Mouse (Mus musculus) urinary bladder, adult 2 months (tissue): ENCODE data around the gene Cops7a. TPM values are rescaled to one million over a fixed set of nuclear protein-coding genes. Genes with fewer than 3 reads are reported as not detected.

ENCODE experiments used
- DNase-seq: peaks from one replicate; pipeline ENCODE4 v3.0.0; 2022; ENCODE audit warnings: low spot score
- polyA plus RNA-seq: library from polyadenylated mRNA; depleted of rRNA; stranded (reverse); fragments of >200 nt; gene quantifications from 2 replicates; pipeline ENCODE4 v1.2.3, GENCODE M21; 2012

Cops7a gene
- polyA plus RNA-seq, 1 experiment: 183 TPM

- DNase-seq: no peak
Observed at GRCm38 (mm10) chr6:124959960-124960359, 5.4 kb downstream of the Cops7a start.

- no peak for DNase-seq
Observed at GRCm38 (mm10) chr6:124958127-124958526, 7.2 kb downstream of the Cops7a start.

GRCm38 (mm10) chr6:124955212-124955611 lies 10.1 kb downstream of the Cops7a start:
- DNase-seq: no peak

DNA sequence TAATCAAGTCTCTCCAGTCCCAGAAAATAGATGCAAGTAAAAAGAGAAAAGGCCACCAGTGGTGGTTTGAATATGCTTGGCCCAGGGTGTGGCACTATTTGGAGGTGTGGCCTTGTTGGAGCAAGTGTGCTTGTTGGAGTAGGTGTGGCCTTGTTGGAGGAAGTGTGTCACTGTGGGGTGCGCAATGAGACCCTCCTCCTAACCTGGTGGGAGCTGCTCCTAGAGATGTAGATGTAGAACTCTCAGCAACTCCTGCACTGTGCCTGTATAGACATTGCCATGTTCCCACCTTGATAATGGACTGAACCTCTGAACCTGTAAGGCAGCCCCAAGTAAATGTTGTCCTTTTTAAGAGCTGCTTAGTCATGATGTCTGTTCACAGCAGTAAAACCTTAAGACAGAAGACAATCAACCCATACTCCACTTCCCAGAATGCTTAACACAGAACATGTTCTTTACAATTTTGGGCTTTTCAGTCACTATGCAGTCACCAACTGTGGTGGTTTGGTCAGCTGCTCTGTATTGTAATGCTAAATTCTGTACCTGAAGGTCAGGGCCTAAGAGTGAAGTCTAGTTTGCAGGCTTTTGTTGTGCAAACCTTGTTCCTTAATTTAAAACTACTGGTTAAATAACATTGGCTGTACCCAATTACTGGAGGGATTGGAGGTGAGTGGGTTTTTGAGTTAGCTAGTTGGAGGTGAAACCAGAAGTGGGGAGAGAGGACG lies 11.2 kb downstream of the Cops7a start:
- DNase-seq: no peak

DNA sequence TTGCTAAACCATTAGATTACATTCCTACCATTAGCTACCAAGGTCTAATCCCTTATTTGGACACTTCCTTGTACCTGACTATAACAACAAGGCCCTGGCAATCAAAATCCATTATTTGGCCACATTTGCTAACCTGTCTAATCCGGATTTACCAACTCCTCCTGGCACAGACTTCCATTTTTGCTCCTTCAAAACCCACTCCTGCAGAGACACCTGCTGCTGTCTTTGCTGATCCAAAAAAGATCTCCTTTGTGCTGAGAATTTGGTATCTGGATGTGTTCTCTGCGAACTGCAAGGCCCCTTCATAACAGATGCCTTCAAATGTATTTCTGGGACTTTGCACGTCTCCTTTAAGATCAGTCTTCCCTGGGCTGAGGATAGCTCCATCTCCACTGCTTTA lies 21.8 kb downstream of the Cops7a start:
- DNase-seq: no peak

- DNase-seq: no peak
Observed at GRCm38 (mm10) chr6:124941679-124942078, 23.7 kb downstream of the Cops7a start.

DNA sequence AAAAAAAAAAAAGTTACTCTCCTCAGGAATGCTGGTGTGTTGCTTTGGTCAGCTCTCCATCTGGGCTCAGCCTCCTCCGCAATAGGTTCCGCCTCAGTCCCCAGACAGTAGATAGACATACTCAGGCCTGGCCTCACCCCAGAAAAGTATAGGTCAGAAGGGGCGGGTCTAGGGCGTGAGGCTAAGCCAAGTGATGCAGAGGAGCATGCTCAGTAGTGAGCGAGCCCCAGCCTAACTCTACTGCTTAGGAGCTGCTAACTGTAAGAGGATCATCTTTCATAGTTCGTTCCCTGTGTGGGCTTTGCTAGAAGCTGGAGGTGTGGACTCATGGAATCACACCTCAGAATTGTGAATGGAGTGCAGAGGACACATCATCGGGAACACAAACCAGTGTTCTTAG lies 26.8 kb downstream of the Cops7a start:
- DNase-seq: no peak

- no peak for DNase-seq
Observed at GRCm38 (mm10) chr6:124937493-124937892, 27.8 kb downstream of the Cops7a start.

DNA sequence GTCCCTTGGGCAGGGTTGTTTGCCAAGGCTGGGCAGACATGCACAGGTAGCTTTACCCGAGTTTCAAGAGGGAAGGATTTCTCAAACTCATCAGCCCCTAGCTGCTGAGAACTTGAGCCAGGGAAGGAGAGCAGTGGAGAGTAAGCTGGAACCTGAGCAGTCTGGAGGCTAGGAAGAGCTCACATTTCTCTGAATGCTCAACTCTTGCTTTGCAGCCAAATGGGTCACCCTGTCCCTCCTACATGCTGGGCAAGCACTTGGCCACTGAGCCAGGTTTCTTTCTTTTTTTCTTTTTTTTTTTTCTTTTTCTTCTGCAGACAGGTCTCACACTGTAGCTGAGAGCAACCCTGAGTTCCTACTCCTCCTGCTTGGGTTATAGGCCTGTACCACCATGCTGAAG lies 28.7 kb downstream of the Cops7a start:
- no peak for DNase-seq

DNA sequence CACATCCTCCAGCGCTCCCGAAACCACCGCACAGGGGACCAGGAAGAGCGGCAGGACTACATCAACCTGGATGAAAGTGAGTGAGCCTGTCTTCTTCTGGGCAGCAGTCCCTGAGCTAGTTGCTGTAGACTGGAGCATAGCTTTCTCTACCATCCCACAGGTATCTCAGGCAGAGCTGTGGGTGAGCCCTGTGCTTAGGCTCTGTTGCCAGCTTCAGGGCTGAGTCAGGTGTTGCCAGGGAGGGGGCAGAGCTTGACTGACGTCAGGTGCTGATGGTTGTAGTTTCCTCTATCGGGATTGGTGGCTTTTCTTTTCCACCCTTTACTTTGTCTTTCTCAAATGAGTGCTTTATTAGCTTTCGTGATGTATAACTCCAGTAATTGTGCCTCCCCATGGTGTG lies 30.7 kb downstream of the Cops7a start:
- DNase-seq: no peak

DNA sequence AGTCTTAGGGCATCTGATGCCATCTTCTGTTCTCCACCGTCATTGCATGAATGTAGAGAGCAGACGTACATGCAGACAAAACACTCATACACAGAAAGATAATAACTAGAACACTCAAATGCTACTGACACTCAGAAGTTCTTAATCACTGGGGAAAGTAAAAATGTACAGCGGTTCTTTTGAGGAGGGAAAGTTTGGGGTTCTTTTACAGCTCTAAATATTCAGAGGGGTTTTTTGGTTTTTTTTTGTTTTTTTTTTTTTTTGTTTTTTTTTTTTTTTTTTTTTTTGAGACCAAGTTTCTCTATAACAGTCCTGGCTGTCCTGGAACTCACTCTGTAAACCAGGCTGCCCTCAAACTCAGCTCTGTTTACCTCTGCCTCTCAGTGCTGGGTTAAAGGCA lies 32.2 kb downstream of the Cops7a start:
- DNase-seq: no peak

DNA sequence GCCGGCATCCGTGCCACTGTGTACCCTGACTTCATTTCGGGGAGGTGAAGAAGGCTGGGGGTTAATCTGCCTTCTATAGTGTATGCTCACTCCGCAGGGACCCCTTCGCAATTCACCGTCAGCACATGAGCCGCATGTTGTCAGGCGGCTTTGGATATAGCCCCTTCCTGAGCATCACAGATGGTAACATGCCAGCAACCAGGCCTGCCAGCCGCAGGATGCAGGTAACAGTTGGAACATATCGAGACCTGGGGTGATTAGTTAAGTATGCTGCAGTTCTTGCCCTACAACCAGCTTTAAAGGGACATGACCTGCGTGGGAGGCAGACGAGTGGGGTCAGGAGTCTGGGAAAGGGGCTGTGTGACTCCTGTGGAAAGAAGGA lies 33.0 kb downstream of the Cops7a start:
- DNase-seq: no peak

- DNase-seq: no peak
Observed at GRCm38 (mm10) chr6:124931525-124932313, 33.6 kb downstream of the Cops7a start.

- DNase-seq: peak; percentile 98
Observed at GRCm38 (mm10) chr6:124930754-124931524, 34.4 kb downstream of the Cops7a start, which contains the start of gene Mlf2. TSS of gene Mlf2 (plus strand) at chr6:124931386.

DNA sequence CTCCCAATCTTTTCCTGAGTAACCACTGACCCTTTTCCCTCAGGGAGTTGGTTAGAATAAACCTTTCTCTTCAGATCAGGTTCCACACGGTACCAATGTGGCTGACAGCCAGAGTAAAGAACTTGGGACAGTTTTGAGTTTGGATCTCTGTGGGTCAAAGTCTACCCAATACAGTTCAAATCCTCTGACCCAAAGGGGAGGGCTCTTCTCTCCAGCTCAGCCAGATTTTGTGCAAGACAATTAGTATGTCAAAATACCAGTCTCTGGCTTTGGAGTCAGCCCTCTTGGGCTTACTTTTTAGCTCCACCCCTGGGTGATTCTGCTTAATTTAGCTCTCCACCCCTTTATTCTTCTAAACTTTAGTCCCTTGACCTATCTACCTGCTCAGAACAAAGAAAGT lies 35.1 kb downstream of the Cops7a start:
- no peak for DNase-seq

DNA sequence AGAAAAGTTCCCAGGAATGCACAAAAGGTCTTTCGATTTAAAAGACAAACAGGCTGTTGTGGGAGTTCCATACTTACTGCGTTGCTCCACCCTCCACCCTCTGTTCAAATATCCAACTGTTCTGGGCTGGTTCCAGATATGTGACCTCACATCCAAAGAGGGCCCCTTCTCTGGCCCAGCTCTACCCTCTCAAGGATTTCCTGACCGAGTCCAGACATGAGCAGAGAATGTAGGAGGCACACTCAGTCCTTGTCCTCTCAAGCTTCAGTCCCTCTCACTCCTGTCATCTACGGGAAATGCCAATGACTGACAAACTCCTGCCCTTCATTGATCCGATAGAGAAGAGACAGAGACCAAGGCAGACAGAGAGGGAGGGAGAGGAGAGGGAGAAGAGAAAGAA lies 39.4 kb downstream of the Cops7a start:
- no peak for DNase-seq

GRCm38 (mm10) chr6:124925173-124925793 lies 40.1 kb downstream of the Cops7a start:
- DNase-seq: no peak

DNA sequence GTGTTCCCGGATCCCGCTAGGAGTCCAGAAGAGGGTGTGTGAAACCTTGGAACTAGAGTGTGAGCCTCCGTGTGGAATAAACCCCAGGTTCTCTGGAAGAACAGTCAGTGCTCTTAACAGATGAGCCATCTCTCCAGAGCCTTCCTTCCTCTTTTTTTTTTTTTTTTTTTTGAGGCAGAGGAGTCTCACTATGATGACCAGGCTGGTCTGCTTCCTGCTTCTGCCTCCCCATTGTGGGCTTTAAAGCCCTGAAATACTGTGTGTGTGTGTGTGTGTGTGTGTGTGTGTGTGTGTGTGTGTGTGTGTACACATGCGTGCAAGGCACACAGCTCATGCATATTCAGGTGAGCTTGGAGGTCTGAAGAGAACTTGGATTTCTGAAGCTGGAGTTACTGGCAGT lies 43.8 kb downstream of the Cops7a start:
- DNase-seq: no peak

DNA sequence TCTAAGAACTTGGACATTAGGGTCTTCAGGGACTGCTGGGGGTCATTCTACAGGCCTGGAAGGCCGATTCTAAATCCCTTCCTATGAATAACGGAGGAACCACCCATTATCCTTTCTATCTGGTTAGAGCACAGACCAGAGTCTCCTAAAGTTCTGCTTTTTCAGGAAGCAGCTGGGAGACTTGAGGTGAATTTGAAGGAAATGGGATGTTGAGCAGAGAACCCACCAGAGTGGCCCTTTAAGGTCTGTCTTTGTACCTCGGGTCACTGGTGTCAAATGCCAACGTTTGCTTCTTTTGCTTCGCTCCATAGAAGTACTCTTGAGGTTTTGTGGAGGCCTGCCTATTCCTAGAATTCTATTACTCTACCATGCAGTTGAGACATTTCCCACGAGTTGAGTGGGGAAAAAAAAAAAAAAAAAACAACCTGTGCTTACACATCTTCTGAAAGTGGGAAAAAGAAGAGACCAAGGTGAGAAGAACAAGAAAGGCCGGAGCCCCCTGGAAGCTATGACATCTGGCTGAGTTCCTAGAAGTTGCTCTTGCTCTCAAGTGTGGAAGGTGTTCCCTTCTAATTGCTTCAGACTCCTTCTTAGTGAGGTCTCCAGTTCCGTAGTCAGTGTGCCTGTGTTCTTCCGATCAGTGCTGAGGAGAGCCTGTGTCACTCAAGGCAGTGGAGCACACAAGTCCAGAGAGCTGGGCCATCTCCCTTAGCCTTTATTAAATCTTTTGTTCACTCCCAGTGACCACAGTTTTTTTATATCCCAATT lies 44.8 kb downstream of the Cops7a start:
- DNase-seq: no peak

- DNase-seq: peak; percentile 74
Observed at GRCm38 (mm10) chr6:124919695-124920317, 45.5 kb downstream of the Cops7a start, which contains the start of gene Ptms. TSS of gene Ptms (minus strand) at chr6:124920103.
